Mouse (Mus musculus): ENCODE data around the gene Gm28729. TPM values are rescaled to one million over a fixed set of nuclear protein-coding genes. Genes with fewer than 3 reads are reported as not detected.

The Gm28729 gene
- total RNA-seq (2014; fragmentation: Nextera tagmentation), result not detected in 2 replicates
- total RNA-seq (2017), result 0.06 and 0.16 TPM in 2 replicates
- polyA plus RNA-seq (2012), result not detected in 2 replicates

- ATAC-seq (ENCODE audit: extremely low read depth, insufficient number of reproducible peaks, low FRiP score, poor library complexity, severe bottlenecking) (no peak; the same call in 1 of the 2 replicates), DNase-seq (ENCODE audit: low spot score) (no peak)
- no peak within 1 kb of the TSS for H3K4me3 ChIP-seq (ENCODE audit: low read depth, low read length)
- H3K36me3 ChIP-seq (replicated peaks), result no peaks in the 10 kb centered on the region
- no peak for TF ChIP-seq POLR2AphosphoS5 (IDR thresholded peaks at IDR 0.05; ENCODE audit: insufficient replicate concordance, low read depth, low read length)
- no peak for TF ChIP-seq GATA1 (IDR thresholded peaks at IDR 0.05; ENCODE audit: borderline replicate concordance, low read length)
- TF ChIP-seq TAL1 (conservative IDR thresholded peaks at IDR 0.05; ENCODE audit: low read depth, low read length), result no peak
- no peak for TF ChIP-seq GATA2 (IDR thresholded peaks at IDR 0.05; ENCODE audit: borderline replicate concordance, low read depth, low read length)
- no peak for TF ChIP-seq CTCF (IDR thresholded peaks at IDR 0.05; ENCODE audit: low read depth, low read length)
- peaks cover 25% of the 10 kb centered on the region for H3K4me1 ChIP-seq (ENCODE audit: insufficient read depth, low read depth, low read length)
- no peaks in the 10 kb centered on the region for H3K9me3 ChIP-seq (replicated peaks)
- H3K27me3 ChIP-seq (ENCODE audit: insufficient read depth, low read length), result peaks cover 36% of the 10 kb centered on the region
Observed at GRCm38 (mm10) chr9:96524972-96525506, at the start of gene Gm28729. TSS of gene Gm28729 (minus strand) at chr9:96525264.

DNA sequence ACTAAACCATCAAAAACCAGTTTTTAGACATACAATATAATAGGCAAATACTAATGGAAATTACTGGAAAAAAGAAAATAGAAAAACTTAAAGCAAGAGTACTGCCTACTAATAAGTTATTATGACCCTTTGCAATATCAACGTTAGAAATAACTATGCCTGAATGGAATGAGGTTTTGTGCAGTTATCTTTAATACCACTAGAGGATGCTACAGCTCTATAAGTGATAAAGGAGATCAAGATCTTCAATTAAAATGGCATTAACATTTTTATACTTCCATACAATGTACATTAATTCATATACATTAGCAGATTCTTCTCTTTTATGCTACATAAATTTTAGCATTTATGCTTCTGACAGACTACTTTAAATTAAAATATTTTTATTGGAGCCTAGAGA, 48.2 kb upstream of the Gm28729 start:
- ATAC-seq (ENCODE audit: extremely low read depth, insufficient number of reproducible peaks, low FRiP score, poor library complexity, severe bottlenecking) (no peak), DNase-seq (ENCODE audit: low spot score) (no peak)
- Histone ChIP-seq H3K4me1 (ENCODE audit: insufficient read depth, low read depth, low read length) (peaks cover 16% of the 10 kb centered on the region), H3K9me3 (replicated peaks) (no peaks in the 10 kb centered on the region), H3K36me3 (replicated peaks) (peaks cover 76% of the 10 kb centered on the region), H3K27me3 (ENCODE audit: insufficient read depth, low read length) (no peaks in the 10 kb centered on the region), H3K4me3 (ENCODE audit: low read depth, low read length) (no peak overlapping the region)
- TF ChIP-seq GATA2 (IDR thresholded peaks at IDR 0.05; ENCODE audit: borderline replicate concordance, low read depth, low read length) (no peak), CTCF (IDR thresholded peaks at IDR 0.05; ENCODE audit: low read depth, low read length) (peak; percentile 91)

DNA sequence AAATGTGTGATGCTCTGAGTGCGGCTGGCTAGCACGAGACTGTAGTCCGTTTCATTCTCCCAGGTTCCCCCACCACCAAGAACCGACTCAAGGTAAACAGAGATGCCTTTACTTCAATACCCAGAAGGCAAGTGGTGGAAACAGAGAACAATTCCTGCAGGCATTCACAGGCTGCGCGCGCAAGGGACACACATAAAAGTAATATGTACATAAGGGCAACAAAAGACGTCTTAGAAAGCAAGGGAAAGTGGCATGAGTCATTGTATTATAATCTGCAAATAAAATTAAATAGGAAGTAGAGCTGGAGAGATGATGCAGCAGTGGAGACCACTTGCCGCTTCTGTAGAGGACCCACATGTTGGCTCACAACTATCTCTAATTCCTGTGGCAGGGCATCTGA, 47.7 kb upstream of the Gm28729 start:
- Histone ChIP-seq H3K36me3 (replicated peaks) (peaks cover 71% of the 10 kb centered on the region), H3K4me3 (ENCODE audit: low read depth, low read length) (no peak overlapping the region), H3K27me3 (ENCODE audit: insufficient read depth, low read length) (no peaks in the 10 kb centered on the region), H3K4me1 (ENCODE audit: insufficient read depth, low read depth, low read length) (peaks cover 11% of the 10 kb centered on the region), H3K9me3 (replicated peaks) (no peaks in the 10 kb centered on the region)
- DNase-seq (ENCODE audit: low spot score) (no peak), ATAC-seq (ENCODE audit: extremely low read depth, insufficient number of reproducible peaks, low FRiP score, poor library complexity, severe bottlenecking) (no peak)
- no peak for TF ChIP-seq CTCF (IDR thresholded peaks at IDR 0.05; ENCODE audit: low read depth, low read length)
- no peak for TF ChIP-seq GATA1 (IDR thresholded peaks at IDR 0.05; ENCODE audit: borderline replicate concordance, low read length)
- no peak for TF ChIP-seq TAL1 (conservative IDR thresholded peaks at IDR 0.05; ENCODE audit: low read depth, low read length)
- no peak for TF ChIP-seq GATA2 (IDR thresholded peaks at IDR 0.05; ENCODE audit: borderline replicate concordance, low read depth, low read length)
- no peak for TF ChIP-seq POLR2AphosphoS5 (IDR thresholded peaks at IDR 0.05; ENCODE audit: insufficient replicate concordance, low read depth, low read length)

GRCm38 (mm10) chr9:96566470-96566996, 41.5 kb upstream of the Gm28729 start:
- DNase-seq (ENCODE audit: low spot score) (peak; percentile 34), ATAC-seq (ENCODE audit: extremely low read depth, insufficient number of reproducible peaks, low FRiP score, poor library complexity, severe bottlenecking) (peak; percentile 97)
- Histone ChIP-seq H3K27me3 (ENCODE audit: insufficient read depth, low read length) (no peaks in the 10 kb centered on the region), H3K9me3 (replicated peaks) (no peaks in the 10 kb centered on the region), H3K36me3 (replicated peaks) (peaks cover 68% of the 10 kb centered on the region), H3K4me3 (ENCODE audit: low read depth, low read length) (peak overlapping the region; percentile 48; the same call in 1 of the 2 replicates), H3K4me1 (ENCODE audit: insufficient read depth, low read depth, low read length) (peaks cover 26% of the 10 kb centered on the region)
- no peak for TF ChIP-seq CTCF (IDR thresholded peaks at IDR 0.05; ENCODE audit: low read depth, low read length)
- peak; percentile 70 for TF ChIP-seq TAL1 (conservative IDR thresholded peaks at IDR 0.05; ENCODE audit: low read depth, low read length)

- no peak for ATAC-seq (ENCODE audit: extremely low read depth, insufficient number of reproducible peaks, low FRiP score, poor library complexity, severe bottlenecking)
- H3K9me3 ChIP-seq (replicated peaks), result no peaks in the 10 kb centered on the region
- H3K36me3 ChIP-seq (replicated peaks), result peaks cover 74% of the 10 kb centered on the region
- no peaks in the 10 kb centered on the region for H3K27me3 ChIP-seq (ENCODE audit: insufficient read depth, low read length)
- DNase-seq (ENCODE audit: low spot score), result no peak
- no peak overlapping the region for H3K4me3 ChIP-seq (ENCODE audit: low read depth, low read length)
- TF ChIP-seq CTCF (IDR thresholded peaks at IDR 0.05; ENCODE audit: low read depth, low read length) (0 out of 2 replicates have a peak, but pooled peaks have one; percentile 9), POLR2AphosphoS5 (IDR thresholded peaks at IDR 0.05; ENCODE audit: insufficient replicate concordance, low read depth, low read length) (no peak), GATA2 (IDR thresholded peaks at IDR 0.05; ENCODE audit: borderline replicate concordance, low read depth, low read length) (no peak), TAL1 (conservative IDR thresholded peaks at IDR 0.05; ENCODE audit: low read depth, low read length) (no peak)
- peaks cover 32% of the 10 kb centered on the region for H3K4me1 ChIP-seq (ENCODE audit: insufficient read depth, low read depth, low read length)
Observed at GRCm38 (mm10) chr9:96563501-96563900, 38.4 kb upstream of the Gm28729 start.

DNA sequence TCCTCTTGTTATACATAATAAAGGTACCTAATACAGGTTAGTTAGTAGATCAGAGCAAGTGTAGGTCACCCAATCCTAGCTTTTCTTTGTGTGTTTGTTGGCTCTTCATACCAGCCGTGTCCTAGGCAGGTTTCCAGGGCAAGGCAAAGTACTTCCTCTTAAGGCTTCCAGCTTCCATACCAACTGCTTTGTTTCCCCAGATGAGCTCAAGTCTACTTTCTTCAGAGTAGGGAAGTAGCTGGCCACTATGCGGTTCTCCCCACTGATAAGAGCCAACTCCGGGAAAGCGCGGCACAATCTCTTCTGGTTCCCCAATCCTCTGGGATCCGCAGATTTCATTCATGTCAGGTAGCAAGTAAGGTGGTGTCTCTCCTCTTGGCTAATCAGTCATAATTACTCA, 34.1 kb upstream of the Gm28729 start:
- ATAC-seq (ENCODE audit: extremely low read depth, insufficient number of reproducible peaks, low FRiP score, poor library complexity, severe bottlenecking), result no peak
- peaks cover 12% of the 10 kb centered on the region for H3K4me1 ChIP-seq (ENCODE audit: insufficient read depth, low read depth, low read length)
- no peak for DNase-seq (ENCODE audit: low spot score)
- no peaks in the 10 kb centered on the region for H3K9me3 ChIP-seq (replicated peaks)
- TF ChIP-seq GATA1 (IDR thresholded peaks at IDR 0.05; ENCODE audit: borderline replicate concordance, low read length) (no peak), TAL1 (conservative IDR thresholded peaks at IDR 0.05; ENCODE audit: low read depth, low read length) (no peak), POLR2AphosphoS5 (IDR thresholded peaks at IDR 0.05; ENCODE audit: insufficient replicate concordance, low read depth, low read length) (no peak), CTCF (IDR thresholded peaks at IDR 0.05; ENCODE audit: low read depth, low read length) (no peak), GATA2 (IDR thresholded peaks at IDR 0.05; ENCODE audit: borderline replicate concordance, low read depth, low read length) (no peak)
- H3K36me3 ChIP-seq (replicated peaks), result peaks cover 78% of the 10 kb centered on the region
- no peaks in the 10 kb centered on the region for H3K27me3 ChIP-seq (ENCODE audit: insufficient read depth, low read length)
- no peak overlapping the region for H3K4me3 ChIP-seq (ENCODE audit: low read depth, low read length)
